Mouse (Mus musculus) erythroblast, adult 5-6 weeks (primary cell): ENCODE data around the gene Pcgf2. TPM values are rescaled to one million over a fixed set of nuclear protein-coding genes. Genes with fewer than 3 reads are reported as not detected.
A peak's percentile ranks its signal among the peaks of the same experiment; 100 is the strongest.
"Not testable (repeated sequence)": the region's sequence is repeated elsewhere in the genome, so short reads cannot be mapped to it uniquely, and the experiment has no call there.

Experiments
- ATAC-seq: replicated peaks from 2 replicates; pipeline ENCODE4 v1.8.0; 2016; ENCODE audit warnings: moderate number of reproducible peaks, mild to moderate bottlenecking, moderate TSS enrichment, inconsistent platforms; ENCODE audit not compliant: poor library complexity, low FRiP score, severe bottlenecking
- total RNA-seq, 2 experiments: library from RNA; stranded (forward) in 1 of 2; stranded (reverse) in 1 of 2; fragments of 150-400 nt in 1 of 2; fragments of 200-764, 138-1000 nt in 1 of 2; gene quantifications; 2 replicates each; pipeline versions ENCODE4 v1.2.3 to v1.2.4; 2015 to 2017; ENCODE audit warnings: low replicate concordance in 2 of 2

Gene Pcgf2
- 0.77 TPM in 1 of 2 replicates, not detected in the other for total RNA-seq (2015; ENCODE audit: low replicate concordance)
- total RNA-seq (2017; ENCODE audit: low replicate concordance): not detected in 2 replicates

DNA sequence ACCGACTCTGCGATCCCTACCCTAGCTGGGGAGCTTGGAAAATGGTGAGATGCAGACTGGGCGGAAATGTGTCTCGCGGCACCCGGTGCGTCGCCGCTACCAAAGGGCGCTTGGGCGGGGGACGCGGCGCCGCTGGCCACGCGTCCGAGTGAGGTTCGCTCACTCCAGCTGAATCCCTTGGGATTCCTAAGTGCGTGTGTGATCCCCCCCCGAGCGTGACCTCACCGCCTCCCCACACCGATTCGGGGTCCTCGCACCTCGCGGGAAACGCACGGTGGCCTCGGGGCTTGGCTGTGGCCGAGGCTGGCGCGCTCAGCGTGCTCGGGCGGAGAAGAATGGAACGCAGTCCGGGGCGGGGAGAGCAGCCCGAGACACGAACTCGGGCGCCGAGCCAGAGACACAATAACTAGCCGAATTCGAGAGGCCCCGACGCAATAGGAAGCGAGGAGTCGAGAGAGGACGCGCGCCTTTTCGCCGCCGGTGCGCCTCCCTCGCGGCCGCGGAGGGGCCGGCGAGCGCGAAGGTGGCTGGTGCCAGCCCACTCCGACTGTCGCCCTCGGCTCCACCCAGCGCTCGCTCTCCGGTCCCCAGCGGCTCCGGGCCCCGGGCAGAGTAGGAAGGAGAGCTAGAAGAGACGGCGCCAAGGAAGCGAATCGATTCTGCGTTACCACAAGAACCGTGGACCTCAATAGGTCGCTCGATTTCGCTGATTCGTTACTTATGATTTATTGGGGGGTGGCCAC, at the start of gene Pcgf2:
Gene Pcgf2, minus strand, starts transcription at position 495 of the 743 bp plus-strand sequence.
- no peak for ATAC-seq

- ATAC-seq: no peak
Measured at GRCm38 (mm10) chr11:97748496-97748895, 48.2 kb upstream of the Pcgf2 start.

DNA sequence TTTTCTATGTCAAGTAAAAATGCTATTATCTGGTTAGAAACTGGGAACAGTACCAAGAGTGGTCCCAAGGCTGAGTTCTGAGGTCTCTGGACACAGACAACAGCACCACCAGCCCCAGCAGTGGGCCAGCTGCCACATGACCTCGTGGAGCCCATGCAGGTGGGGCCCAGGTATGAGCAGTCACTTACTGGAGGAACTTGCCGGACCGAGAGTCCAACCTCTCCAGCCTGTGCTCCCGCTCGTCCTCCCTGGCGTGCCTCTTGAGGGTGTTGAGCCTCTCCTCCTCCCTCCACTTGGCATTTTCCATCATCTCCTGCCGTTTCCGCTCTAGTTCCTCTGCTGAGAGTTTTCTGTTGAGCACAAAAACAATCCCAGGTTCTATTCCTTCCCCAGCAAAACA, 47.5 kb upstream of the Pcgf2 start:
- ATAC-seq: no peak

DNA sequence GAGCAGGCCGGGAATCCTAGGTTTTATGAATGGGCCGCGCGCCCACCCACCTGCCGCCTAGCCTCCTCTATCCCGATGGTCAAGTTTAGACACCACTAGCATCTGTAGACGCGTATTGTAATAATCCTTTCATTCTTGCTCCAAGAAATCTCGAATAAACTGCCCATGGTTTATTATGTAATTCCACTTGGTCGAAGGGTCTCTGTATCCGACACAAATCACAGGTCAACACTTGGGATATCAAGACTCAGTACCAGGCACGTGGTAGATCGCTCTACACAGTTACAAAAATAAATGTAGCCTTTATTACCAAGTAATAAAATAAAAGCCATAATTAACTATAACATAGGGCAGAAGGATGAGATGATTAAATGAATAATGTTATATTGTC, 45.0 kb upstream of the Pcgf2 start:
- ATAC-seq: no peak

- peak; percentile 93 for ATAC-seq
Measured at GRCm38 (mm10) chr11:97744718-97745330, 44.5 kb upstream of the Pcgf2 start.

- peak; percentile 48 for ATAC-seq
Measured at GRCm38 (mm10) chr11:97744063-97744717, 43.9 kb upstream of the Pcgf2 start, which contains the start of gene Pip4k2b. Gene Pip4k2b, minus strand, starts transcription at chr11:97744704.

- no peak for ATAC-seq
Measured at GRCm38 (mm10) chr11:97743423-97743822, 43.1 kb upstream of the Pcgf2 start.

DNA sequence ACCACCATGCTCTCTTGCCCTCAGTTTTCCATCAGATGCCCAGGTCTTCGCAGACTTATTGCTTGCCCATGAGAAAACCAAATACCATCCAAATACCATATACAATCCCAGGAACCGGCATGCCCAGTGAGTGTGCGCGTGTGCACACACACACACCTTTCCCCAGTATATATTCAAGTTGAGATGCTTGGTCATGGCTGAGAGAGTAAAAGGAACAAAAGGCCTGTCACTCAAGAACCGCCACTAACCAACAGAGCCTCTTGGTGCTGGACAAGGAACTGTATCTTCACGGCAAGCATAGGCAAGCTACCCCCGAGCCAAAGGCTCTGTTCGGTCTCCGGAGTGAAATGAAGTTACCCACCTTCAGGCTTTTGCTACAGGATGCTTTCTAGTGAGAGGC, 42.3 kb upstream of the Pcgf2 start:
- ATAC-seq: no peak

- no peak for ATAC-seq
Measured at GRCm38 (mm10) chr11:97742157-97742556, 41.9 kb upstream of the Pcgf2 start.

DNA sequence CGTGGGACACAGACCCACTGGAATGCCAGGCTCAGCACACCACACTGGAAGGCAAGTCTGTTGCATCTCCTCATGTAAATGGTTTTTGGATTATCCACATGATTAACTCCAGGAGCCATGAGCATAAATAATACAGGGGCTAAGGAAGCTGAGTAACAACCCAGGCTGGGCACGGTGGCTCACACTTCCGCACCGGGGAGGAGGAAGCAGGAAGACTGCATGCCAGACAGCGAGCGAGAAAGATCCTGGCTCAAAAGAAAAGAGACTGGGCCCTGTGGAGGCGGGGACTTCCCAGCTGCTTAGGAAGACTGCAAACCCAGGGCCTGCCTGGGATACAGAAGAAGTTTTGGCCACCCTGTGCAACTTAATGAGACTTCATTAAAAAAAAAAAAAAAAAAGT, 39.9 kb upstream of the Pcgf2 start:
- ATAC-seq: no peak

DNA sequence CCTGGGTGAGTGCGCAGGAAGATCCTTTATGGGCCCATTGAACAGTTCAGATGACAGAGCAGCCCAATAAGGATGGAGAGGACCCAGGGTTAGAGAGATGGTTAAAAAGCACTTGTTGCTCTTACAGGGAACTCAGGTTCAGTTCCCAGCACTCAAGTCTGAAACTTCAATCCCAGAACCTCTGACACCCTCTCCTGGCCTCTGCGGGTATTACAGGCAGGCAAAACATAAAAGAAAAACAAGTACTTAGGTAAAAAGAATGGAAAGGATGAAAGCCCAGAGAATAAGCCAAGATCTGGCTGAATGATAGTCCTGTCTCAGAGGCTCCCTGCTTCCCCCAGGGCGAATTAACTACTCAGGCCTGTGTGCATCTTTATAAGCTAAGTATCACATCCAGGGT, 38.9 kb upstream of the Pcgf2 start:
- ATAC-seq: no peak

DNA sequence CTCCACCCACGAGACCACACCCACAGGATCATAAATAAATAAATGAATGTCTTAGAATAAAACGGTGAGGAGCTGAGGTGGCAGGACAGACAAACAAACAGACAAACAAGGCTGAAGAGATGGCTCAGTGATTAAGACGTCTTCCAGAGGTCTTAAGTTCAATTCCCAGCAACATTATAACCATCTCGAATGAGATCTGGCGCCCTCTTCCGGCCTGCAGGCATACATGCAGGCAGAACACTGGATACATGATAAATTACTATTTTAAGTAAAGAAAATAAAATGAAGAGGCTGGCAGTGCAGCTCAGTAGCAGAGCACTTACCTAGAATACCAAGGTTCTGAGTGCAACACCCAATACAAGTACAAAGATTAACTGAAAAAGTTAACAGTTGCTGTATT, 38.4 kb upstream of the Pcgf2 start:
- ATAC-seq: peak; percentile 51

DNA sequence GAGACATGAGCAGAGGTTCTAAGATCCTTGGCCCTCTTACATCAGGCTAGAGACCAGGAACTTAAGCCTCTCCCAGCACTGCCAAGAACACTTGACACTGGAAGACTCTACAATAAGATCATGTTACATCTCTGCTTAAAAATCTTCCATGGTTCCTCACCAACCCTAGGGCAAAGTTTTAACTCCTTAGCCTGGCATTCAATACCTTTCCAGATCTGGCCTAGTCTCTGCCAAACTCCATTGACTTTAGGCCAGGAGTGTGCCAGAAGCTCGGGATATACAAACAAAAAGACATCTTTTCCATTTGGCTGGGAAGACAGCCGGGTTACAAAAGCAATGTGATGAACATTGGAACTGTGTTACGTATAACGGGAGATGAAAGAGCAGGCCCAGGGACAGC, 37.3 kb upstream of the Pcgf2 start:
- no peak for ATAC-seq

GRCm38 (mm10) chr11:97736645-97737044, 36.3 kb upstream of the Pcgf2 start:
- ATAC-seq: no peak

DNA sequence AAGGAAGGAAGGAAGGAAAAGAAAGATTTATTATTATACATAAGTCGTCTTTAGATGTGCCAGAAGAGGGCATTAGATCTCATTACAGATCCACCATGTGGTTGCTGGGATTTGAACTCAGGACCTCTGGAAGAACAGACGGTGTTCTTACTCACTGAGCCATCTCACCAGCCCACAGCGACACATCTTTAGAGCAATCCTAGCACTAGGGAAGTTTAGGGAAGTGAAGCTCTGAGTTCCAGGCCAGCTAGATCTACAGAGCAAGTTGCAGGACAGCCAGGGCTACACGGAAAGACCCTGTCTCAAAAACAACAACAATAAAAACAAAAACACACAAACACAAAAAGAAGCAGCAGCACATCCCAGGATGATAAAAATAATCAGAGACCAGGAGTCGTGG, 34.5 kb upstream of the Pcgf2 start:
- not testable (repeated sequence) for ATAC-seq

DNA sequence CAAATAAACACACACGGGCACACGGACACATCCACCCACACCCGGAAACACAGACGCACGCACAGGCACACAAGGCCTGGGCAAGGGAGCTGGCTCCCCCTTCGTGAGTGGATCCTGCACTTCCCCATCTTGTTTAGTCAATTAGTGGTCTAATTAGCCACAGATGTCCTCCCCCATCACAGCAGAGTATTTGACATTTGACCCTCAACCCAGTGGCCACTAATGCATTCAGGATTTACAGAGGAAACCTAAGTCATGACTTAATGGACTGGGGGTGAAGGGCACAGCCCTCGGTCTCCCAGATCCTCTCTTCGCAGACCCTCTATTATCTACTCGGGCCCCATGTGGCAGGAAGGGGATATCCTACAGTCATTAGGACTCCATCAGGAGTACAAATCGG, 33.4 kb upstream of the Pcgf2 start:
- ATAC-seq: no peak

DNA sequence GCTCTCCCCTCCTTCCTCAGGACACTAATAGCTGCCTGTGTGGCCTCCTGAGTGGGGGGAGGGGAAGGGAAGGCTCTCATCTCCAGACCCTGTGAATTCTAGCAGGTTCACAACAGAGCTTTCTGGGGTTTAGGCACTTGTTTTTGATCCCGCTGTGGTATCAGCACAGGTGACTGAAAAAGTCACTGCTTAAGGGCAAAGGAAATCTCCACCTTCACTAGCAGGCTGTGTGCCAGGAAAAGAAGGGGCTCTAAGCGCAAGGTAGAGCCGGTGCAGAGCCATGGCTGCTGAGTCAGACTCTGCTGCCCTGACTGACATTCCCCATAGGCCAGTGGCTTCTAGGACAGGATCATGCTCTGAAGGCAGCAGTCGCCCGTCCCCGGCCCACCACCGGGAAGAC, 28.4 kb upstream of the Pcgf2 start:
- no peak for ATAC-seq

DNA sequence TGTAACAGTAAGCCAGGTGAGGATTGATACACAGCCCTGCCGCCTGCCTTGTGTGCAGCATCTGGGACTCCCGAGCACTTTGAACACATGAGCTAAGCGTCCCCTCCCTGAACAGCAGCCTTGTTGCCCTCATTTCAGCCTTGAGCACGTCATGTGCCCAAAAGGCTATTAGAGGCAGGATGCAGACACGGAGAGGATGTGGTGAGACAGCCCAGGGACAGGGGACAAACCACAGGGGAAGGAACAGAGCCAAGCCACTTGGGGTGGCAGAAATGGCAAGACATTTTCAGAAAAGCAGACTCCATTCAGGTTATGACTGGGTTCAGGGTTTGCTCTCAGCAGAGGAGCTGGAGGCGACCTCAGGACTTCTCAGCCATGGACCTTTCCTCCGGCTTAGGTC, 28.0 kb upstream of the Pcgf2 start:
- no peak for ATAC-seq

DNA sequence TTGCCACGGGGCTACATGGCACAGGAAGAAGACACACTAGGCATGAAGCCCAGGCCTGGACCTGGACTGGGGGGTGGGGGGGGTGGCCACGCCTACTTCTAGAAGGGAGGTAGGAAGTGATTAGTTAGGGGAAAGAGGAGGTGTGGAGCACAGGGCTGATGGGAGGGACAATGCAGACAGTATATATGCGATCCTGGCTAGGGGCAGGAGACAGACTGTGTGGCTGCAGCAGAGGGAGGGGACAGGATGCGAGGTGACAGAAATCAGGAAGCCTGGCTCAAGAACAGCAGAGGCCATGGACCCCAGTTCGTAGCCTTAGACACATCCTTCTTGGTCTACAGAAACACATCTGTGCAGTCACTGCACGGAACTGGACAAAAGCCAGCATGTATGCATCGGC, 23.4 kb upstream of the Pcgf2 start:
- ATAC-seq: no peak

DNA sequence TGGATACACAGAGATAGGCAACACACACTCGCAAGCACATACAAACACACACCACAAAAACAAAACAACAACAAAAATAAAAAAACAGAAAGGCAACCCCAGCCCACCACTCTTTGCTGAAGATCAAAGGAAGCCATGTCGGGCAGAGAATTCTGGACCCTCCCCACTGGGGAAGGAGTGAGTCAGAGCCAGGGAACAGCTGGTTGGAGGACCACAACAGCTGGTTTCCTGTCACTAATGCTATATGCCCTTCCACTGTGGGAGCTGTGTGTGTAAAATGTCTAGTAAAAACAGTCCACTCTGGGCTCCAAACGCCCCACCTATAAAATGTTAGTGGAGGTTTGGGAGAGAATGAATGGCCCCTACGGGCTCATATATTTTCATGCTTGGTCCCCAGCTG, 21.0 kb upstream of the Pcgf2 start:
- no peak for ATAC-seq

- ATAC-seq: no peak
Measured at GRCm38 (mm10) chr11:97719041-97719440, 18.7 kb upstream of the Pcgf2 start.
